Mouse (Mus musculus) left cerebral cortex, adult 9 months (tissue): ENCODE measurements at regions not wholly inside any gene's neighbourhood (a gene's known extent, or its start where the extent isn't known, plus 50 kb on each side); places are given as distances from the start of the nearest gene placed in this dataset.

ENCODE experiments used
- DNase-seq, 2 experiments: peaks; one replicate each; pipeline ENCODE4 v3.0.0; 2022; ENCODE audit warnings: low spot score in 2 of 2

DNA sequence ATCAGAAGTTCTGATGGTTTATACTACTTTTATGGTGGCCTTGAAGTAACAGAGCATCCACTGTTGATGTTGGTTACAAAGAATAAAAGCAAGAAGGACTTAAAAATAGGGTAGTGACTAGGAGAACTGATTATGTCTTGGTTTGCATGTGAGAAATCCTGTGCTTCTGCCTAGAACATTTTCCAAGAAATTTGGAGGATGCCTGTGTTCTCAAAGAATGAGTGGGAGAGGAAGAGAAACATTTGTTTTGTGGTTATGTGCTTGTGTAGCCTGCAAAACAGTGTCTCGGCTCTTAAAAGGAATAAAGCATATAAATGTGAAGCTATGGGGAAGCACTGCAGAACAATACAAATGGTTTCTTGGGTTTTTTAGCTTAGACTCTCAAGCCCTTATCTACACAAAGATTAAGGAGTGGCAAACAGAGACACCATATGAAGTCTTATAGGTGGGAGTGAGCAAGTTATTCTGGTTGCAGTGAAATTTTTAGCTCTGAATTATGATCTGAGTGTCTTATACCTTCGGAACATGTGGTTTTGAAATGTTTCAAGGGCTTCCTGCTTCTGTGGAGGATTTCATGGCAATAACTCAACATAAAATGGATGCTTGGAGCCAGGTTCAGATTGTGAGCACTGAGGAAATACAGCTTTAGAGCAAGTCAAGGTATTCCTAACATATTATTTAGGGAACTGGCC lies 372.1 kb upstream of the Man1a start:
- DNase-seq, result peak; percentile 13 to 20

DNA sequence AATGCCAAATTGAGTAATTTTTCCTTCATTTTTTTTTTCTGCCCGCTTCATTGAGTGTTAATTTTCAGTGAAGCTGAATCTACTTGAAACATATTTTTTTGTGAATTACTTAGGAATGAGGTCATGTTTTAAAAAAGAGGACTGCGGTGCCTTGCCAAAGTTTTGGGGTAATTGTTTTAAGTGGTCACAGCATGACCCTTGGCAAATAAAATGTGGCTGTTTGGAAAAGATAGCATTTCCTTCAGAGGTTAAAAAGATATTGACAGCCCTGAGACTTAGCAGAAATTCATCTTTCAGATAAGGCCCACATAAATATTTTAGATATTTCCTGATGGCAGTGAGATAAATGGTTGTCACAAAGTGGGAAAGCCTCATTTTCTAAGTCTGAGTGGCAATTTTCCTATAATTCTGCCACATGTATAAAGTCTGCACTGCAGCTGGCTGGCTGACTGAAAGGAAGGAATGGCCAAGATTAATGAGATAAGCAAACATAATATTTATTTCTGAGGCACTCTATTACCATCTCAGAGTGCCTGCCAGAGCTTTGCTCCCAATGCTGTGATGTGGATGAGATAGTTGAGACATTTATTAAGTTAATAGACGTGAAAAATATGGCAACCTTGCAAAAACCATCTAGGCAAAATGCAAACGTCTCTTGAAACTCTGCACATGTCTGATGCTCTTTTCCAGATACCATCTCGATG lies 327.0 kb upstream of the Man1a start:
- DNase-seq, result no peak

DNA sequence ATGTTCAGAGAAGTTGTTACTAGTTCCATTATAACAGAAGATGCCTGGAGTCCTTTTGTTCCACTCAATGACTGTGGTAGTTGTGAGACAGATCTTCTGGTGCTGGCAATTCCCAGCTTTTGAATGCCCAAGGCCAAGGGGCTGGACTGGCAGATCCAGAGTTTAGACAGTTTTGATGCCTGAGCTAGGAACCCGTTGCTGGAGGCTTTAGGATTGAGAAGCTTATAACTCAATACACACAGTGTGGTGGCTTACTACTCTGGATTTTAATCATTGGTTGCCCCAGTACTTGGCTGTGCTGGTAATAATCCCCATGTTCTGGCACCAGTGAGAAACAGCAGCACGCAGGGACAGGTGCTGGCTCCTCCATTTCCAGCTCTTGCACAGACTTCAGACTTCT lies 307.3 kb upstream of the Man1a start:
- no peak for DNase-seq

DNA sequence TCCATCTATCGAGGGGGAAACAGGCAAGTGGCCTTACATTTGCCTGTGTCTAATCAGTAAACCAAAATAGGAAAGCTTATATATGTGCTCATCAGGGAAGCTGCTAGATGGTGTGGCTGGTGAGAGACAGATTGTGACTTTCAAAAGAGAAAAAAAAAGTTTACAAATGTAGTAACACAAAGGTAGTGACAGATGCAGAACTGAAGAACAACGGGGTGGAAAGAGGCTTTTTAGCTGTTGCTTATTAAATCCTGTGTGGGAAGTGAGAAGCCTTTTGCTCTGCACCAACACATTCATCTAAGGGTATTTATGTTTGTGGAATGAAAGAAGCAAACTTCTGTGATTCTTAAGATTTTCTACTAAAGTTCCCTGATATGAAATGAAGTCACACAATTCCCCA lies 305.1 kb upstream of the Man1a start:
- peak; percentile 8 to 29 for DNase-seq

DNA sequence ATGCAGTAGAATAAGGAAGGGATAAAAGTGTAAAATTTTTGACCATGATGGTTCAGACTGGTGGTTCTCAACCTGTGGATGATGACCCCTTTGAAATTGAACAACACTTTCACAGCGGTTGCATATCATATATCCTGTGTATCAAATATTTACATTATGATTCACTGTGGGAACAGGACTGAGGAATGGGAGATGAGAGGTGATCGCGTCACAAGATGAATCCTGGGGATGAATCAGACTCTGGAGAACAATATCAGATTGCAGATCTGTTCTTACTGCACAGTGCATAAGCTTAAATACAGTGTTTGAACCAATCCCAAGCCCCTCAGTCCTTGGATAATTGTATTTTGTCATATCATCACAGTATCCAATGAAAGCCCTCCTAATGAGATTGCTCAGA lies 292.7 kb upstream of the Man1a start:
- no peak for DNase-seq

DNA sequence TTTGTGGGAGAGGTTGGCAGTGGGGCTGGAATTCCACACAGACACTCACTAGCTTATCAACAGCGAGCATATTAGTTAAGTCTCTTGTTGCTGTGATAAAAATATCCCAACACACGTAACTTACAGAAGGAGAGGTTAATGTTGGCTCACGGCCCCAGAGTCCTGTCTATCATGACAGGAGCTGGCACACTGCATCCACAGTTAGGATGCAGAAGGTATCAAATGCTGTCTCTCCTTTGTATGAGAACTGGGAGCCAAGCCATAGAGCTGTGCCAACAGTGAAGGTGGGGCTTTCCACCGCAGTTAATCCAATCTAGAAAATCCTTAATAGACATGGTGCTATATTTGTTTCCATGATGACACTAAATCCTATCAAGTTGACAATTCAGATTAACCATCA lies 288.9 kb upstream of the Man1a start:
- DNase-seq, result no peak

DNA sequence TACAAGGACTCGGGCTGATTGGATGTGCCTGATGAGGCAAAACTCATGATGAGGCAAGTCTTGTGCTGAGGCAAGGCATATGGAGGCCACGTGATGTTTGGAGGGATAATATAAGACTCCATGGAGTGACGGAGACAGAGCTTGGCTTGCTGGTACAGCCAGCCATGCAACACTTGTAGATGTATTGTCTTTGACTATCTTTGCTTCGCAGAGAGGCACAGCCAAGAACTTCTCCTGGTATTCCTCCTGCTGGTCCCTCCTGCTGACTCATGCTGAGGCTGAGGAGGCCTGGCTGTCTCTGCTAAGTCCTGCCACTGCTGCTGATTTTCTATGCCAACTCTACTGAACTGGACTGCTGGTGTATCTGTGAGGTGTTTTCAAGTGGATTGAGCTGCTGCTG lies 260.8 kb upstream of the Man1a start:
- peak in 1 of 2 experiments; percentile 2 for DNase-seq
